ENCODE assay signal across 9 mouse cellular contexts in genomic region chr7:73208817-73209602, GRCm38 (mm10).
DNase-seq lines count a peak whose midpoint lies in the region; ATAC-seq and TF ChIP-seq lines count a peak whose summit lies in the region.
"Had no signal": no experiment of that assay in that cellular context is flagged by ENCODE, and none has a peak within 500 bp of the region (broad histone marks: within the 10 kb centered on the region; RNA-seq: fewer than 3 reads in every experiment).

No protein-coding gene starts in this region.

- H3K9me3 ChIP-seq in neural tube, embryonic 11.5 days (ENCODE audit: control insufficient read depth, low read length): no peaks in the 10 kb centered on the region
- H3K9me3 ChIP-seq in hindbrain, postnatal 0 days (ENCODE audit: low read length): no peaks in the 10 kb centered on the region
- H3K9me3 ChIP-seq in stomach, postnatal 0 days (ENCODE audit: control insufficient read depth, low read length): no peaks in the 10 kb centered on the region

- no peak overlapping the region for H3K4me2 ChIP-seq in neural tube, embryonic 11.5 days (ENCODE audit: low read depth)
- H3K4me2 ChIP-seq in hindbrain, postnatal 0 days (ENCODE audit: low read depth, low read length): no peak overlapping the region
- peak overlapping the region; percentile 23; the same call in 1 of the 2 replicates for H3K4me2 ChIP-seq in stomach, postnatal 0 days (replicated peaks; ENCODE audit: low read depth)

- no peak for TF ChIP-seq CTCF in hindbrain, postnatal 0 days (IDR thresholded peaks at IDR 0.05; ENCODE audit: low read depth)
- TF ChIP-seq CTCF in stomach, postnatal 0 days (IDR thresholded peaks at IDR 0.05; ENCODE audit: low read depth): no peak

- no peak for DNase-seq in frontal cortex, postnatal 25 days (ENCODE audit: low spot score in 2 of 2)
- DNase-seq in neural tube, embryonic 11.5 days (ENCODE audit: low spot score): peak; percentile 49
- DNase-seq in neural tube, embryonic 10.5 days (ENCODE audit: extremely low spot score, low spot score): no peak
- peak; percentile 83 for DNase-seq in hindbrain, postnatal 0 days (ENCODE audit: low spot score)
- DNase-seq in stomach, postnatal 0 days (ENCODE audit: low spot score): peak; percentile 72
- no peak for DNase-seq in T-cell, adult 2 months (ENCODE audit: low spot score)
- DNase-seq in right cerebral cortex, postnatal 36 days (ENCODE audit: low spot score in 2 of 2): no peak
- DNase-seq: adrenal gland, postnatal 10 days had no signal

- 37% methylated on average over 17 of the region's 18 CpGs for WGBS in neural tube, embryonic 11.5 days
- WGBS in hindbrain, postnatal 0 days: 14% methylated on average over 18 of the region's 18 CpGs
- 19% methylated on average over 18 of the region's 18 CpGs for WGBS in stomach, postnatal 0 days

- H3K4me3 ChIP-seq in neural tube, embryonic 11.5 days (ENCODE audit: low read depth, low read length): no peak overlapping the region
- no peak overlapping the region for H3K4me3 ChIP-seq in hindbrain, postnatal 0 days (ENCODE audit: low read length)
- no peak overlapping the region for H3K4me3 ChIP-seq in stomach, postnatal 0 days (ENCODE audit: low read depth, low read length)

- peak overlapping the region; percentile 40; the same call in 1 of the 2 replicates for H3K27ac ChIP-seq in neural tube, embryonic 11.5 days (ENCODE audit: low read depth, low read length)
- H3K27ac ChIP-seq in hindbrain, postnatal 0 days: peak overlapping the region; percentile 84
- peak overlapping the region; percentile 88 for H3K27ac ChIP-seq in stomach, postnatal 0 days (replicated peaks)

- H3K27me3 ChIP-seq in neural tube, embryonic 11.5 days (ENCODE audit: control insufficient read depth, insufficient read depth, low read length): no peaks in the 10 kb centered on the region
- H3K27me3 ChIP-seq in hindbrain, postnatal 0 days (ENCODE audit: insufficient read depth, low read length): no peaks in the 10 kb centered on the region
- no peaks in the 10 kb centered on the region for H3K27me3 ChIP-seq in stomach, postnatal 0 days (ENCODE audit: control insufficient read depth, insufficient read depth, low read length)

- peak; percentile 65; the same call in 1 of the 2 replicates for ATAC-seq in frontal cortex, adult (ENCODE audit: low TSS enrichment)
- ATAC-seq in neural tube, embryonic 11.5 days (ENCODE audit: insufficient read depth, low FRiP score, low TSS enrichment): peak; percentile 50
- peak; percentile 96 for ATAC-seq in hindbrain, postnatal 0 days
- ATAC-seq in stomach, postnatal 0 days (ENCODE audit: low FRiP score, low TSS enrichment): peak; percentile 83

- peaks cover 6% of the 10 kb centered on the region; the same call in 1 of the 2 replicates for H3K4me1 ChIP-seq in neural tube, embryonic 11.5 days (ENCODE audit: control insufficient read depth, insufficient read depth, low read length)
- peaks cover 14% of the 10 kb centered on the region for H3K4me1 ChIP-seq in hindbrain, postnatal 0 days (ENCODE audit: insufficient read depth, low read length)
- peaks cover 6% of the 10 kb centered on the region; the same call in 1 of the 2 replicates for H3K4me1 ChIP-seq in stomach, postnatal 0 days (replicated peaks; ENCODE audit: control insufficient read depth, insufficient read depth)

- no peak for TF ChIP-seq EP300 in stomach, postnatal 0 days (optimal IDR thresholded peaks at IDR 0.05)

- H3K9ac ChIP-seq in neural tube, embryonic 11.5 days (ENCODE audit: low read length): peak overlapping the region; percentile 33
- H3K9ac ChIP-seq in hindbrain, postnatal 0 days (replicated peaks; ENCODE audit: low read length): no peak overlapping the region
- 0 out of 2 replicates have a peak overlapping the region, but pooled peaks have one; percentile 31 for H3K9ac ChIP-seq in stomach, postnatal 0 days (ENCODE audit: low read length)

- H3K36me3 ChIP-seq in neural tube, embryonic 11.5 days (ENCODE audit: control insufficient read depth, insufficient read depth, low read length): no peaks in the 10 kb centered on the region
- H3K36me3 ChIP-seq in hindbrain, postnatal 0 days (ENCODE audit: insufficient read depth, low read length): no peaks in the 10 kb centered on the region
- H3K36me3 ChIP-seq in stomach, postnatal 0 days (ENCODE audit: control insufficient read depth, insufficient read depth, low read length): no peaks in the 10 kb centered on the region

Comparison
In these comparisons a context has a peak if more than half of its experiments do, and no peak if none do; other contexts are left out.
1. DNase-seq: peak in neural tube, embryonic 11.5 days (single experiment), hindbrain, postnatal 0 days (single experiment) and stomach, postnatal 0 days (single experiment); none in frontal cortex, postnatal 25 days (0 of 2), neural tube, embryonic 10.5 days (single experiment), T-cell, adult 2 months (single experiment) and right cerebral cortex, postnatal 36 days (0 of 2).
2. Peak in every context shown above with its lines, with median percentiles within 50 percentile points of each other: ATAC-seq and H3K27ac ChIP-seq.